9 mouse cellular contexts compared by ENCODE assay signal in genomic region chr16:94724747-94725211, GRCm38 (mm10).
A peak's percentile ranks its signal among the peaks of the same experiment; 100 is the strongest.
DNase-seq lines count a peak whose midpoint lies in the region; ATAC-seq and TF ChIP-seq lines count a peak whose summit lies in the region.
"Had no signal": no experiment of that assay in that cellular context is flagged by ENCODE, and none has a peak within 500 bp of the region (broad histone marks: within the 10 kb centered on the region; RNA-seq: fewer than 3 reads in every experiment).

No protein-coding gene starts in this region.

- no peaks in the 10 kb centered on the region for H3K27me3 ChIP-seq in heart, embryonic 11.5 days (ENCODE audit: control insufficient read depth, insufficient read depth, low read length)
- H3K27me3 ChIP-seq in forebrain, embryonic 12.5 days = no peaks in the 10 kb centered on the region; the same call in 1 of the 2 replicates
- no peaks in the 10 kb centered on the region for H3K27me3 ChIP-seq in intestine, postnatal 0 days (replicated peaks; ENCODE audit: control insufficient read depth, insufficient read depth, low read length)
- peaks cover 28% of the 10 kb centered on the region for H3K27me3 ChIP-seq in liver, embryonic 12.5 days (replicated peaks)
- H3K27me3 ChIP-seq in neural tube, embryonic 12.5 days (replicated peaks) = no peaks in the 10 kb centered on the region
- H3K27me3 ChIP-seq: Patski had no signal

- no peak for TF ChIP-seq CTCF in intestine, postnatal 0 days (IDR thresholded peaks at IDR 0.05; ENCODE audit: low read depth)

- peak overlapping the region; percentile 70 for H3K9ac ChIP-seq in heart, embryonic 11.5 days (ENCODE audit: low read depth, low read length)
- H3K9ac ChIP-seq in forebrain, embryonic 12.5 days = peak overlapping the region; percentile 57
- H3K9ac ChIP-seq in intestine, postnatal 0 days (ENCODE audit: low read depth, low read length) = no peak overlapping the region
- no peak overlapping the region for H3K9ac ChIP-seq in liver, embryonic 12.5 days
- H3K9ac ChIP-seq in neural tube, embryonic 12.5 days = peak overlapping the region; percentile 55

- peaks cover 9% of the 10 kb centered on the region for H3K4me1 ChIP-seq in heart, embryonic 11.5 days (ENCODE audit: control insufficient read depth, insufficient read depth, low read length)
- peaks cover 9% of the 10 kb centered on the region for H3K4me1 ChIP-seq in forebrain, embryonic 12.5 days
- no peaks in the 10 kb centered on the region for H3K4me1 ChIP-seq in intestine, postnatal 0 days (replicated peaks; ENCODE audit: control insufficient read depth, insufficient read depth, low read length)
- peaks cover 7% of the 10 kb centered on the region; the same call in 1 of the 2 replicates for H3K4me1 ChIP-seq in liver, embryonic 12.5 days
- peaks cover 6% of the 10 kb centered on the region for H3K4me1 ChIP-seq in neural tube, embryonic 12.5 days

- peak overlapping the region; percentile 43 for H3K4me3 ChIP-seq in heart, embryonic 11.5 days (ENCODE audit: low read depth, low read length)
- H3K4me3 ChIP-seq in forebrain, embryonic 12.5 days (replicated peaks) = peak overlapping the region; percentile 53
- peak overlapping the region; percentile 40 for H3K4me3 ChIP-seq in intestine, postnatal 0 days (ENCODE audit: low read depth, low read length)
- H3K4me3 ChIP-seq in liver, embryonic 12.5 days = peak overlapping the region; percentile 46
- peak overlapping the region; percentile 52 for H3K4me3 ChIP-seq in neural tube, embryonic 12.5 days

- DNase-seq in heart, adult 9 months (ENCODE audit: low spot score in 2 of 2) = no peak
- peak; percentile 86 for DNase-seq in brain, adult 2 months (ENCODE audit: low read depth, low spot score)
- no peak for DNase-seq in gastrocnemius, postnatal 14 days

- WGBS in heart, embryonic 11.5 days (ENCODE audit: insufficient replicate concordance) = 4% methylated on average over 18 of the region's 18 CpGs
- under 1% methylated on average over 18 of the region's 18 CpGs for WGBS in forebrain, embryonic 12.5 days
- under 1% methylated on average over 18 of the region's 18 CpGs for WGBS in intestine, postnatal 0 days
- 6% methylated on average over 18 of the region's 18 CpGs for WGBS in liver, embryonic 12.5 days (ENCODE audit: insufficient replicate concordance)
- WGBS in neural tube, embryonic 12.5 days = 4% methylated on average over 18 of the region's 18 CpGs

- H3K27ac ChIP-seq in heart, embryonic 11.5 days (ENCODE audit: low read depth, low read length) = peak overlapping the region; percentile 72
- peak overlapping the region; percentile 80; the same call in 1 of the 2 replicates for H3K27ac ChIP-seq in forebrain, embryonic 12.5 days
- no peak overlapping the region for H3K27ac ChIP-seq in intestine, postnatal 0 days (ENCODE audit: low read depth, low read length)
- no peak overlapping the region for H3K27ac ChIP-seq in liver, embryonic 12.5 days
- H3K27ac ChIP-seq in neural tube, embryonic 12.5 days = 0 out of 2 replicates have a peak overlapping the region, but pooled peaks have one; percentile 38

- no peaks in the 10 kb centered on the region for H3K9me3 ChIP-seq in heart, embryonic 11.5 days (replicated peaks; ENCODE audit: control insufficient read depth, low read length)
- 0 out of 2 replicates have a peak, but pooled peaks cover 7% of the 10 kb centered on the region for H3K9me3 ChIP-seq in forebrain, embryonic 12.5 days
- no peaks in the 10 kb centered on the region for H3K9me3 ChIP-seq in intestine, postnatal 0 days (ENCODE audit: control insufficient read depth)
- H3K9me3 ChIP-seq in liver, embryonic 12.5 days (replicated peaks) = 0 out of 2 replicates have a peak, but pooled peaks cover 4% of the 10 kb centered on the region
- no peaks in the 10 kb centered on the region; the same call in 1 of the 2 replicates for H3K9me3 ChIP-seq in neural tube, embryonic 12.5 days

- intact Hi-C loops in gastrocnemius, postnatal 14 days (cut with DNase I; ENCODE audit: low total_unique reads) = no loop called here

- peak overlapping the region; percentile 79 for H3K4me2 ChIP-seq in heart, embryonic 11.5 days
- peak overlapping the region; percentile 88 for H3K4me2 ChIP-seq in forebrain, embryonic 12.5 days
- peak overlapping the region; percentile 71 for H3K4me2 ChIP-seq in intestine, postnatal 0 days (replicated peaks; ENCODE audit: low read depth)
- H3K4me2 ChIP-seq in liver, embryonic 12.5 days = peak overlapping the region; percentile 64
- peak overlapping the region; percentile 85 for H3K4me2 ChIP-seq in neural tube, embryonic 12.5 days (replicated peaks)

- no peak for ATAC-seq in heart, embryonic 11.5 days (replicated peaks; ENCODE audit: insufficient number of reproducible peaks, low FRiP score, low TSS enrichment)
- ATAC-seq in forebrain, embryonic 12.5 days (ENCODE audit: low FRiP score) = peak; percentile 45
- no peak for ATAC-seq in intestine, postnatal 0 days
- ATAC-seq in liver, embryonic 12.5 days = no peak
- ATAC-seq in neural tube, embryonic 12.5 days (ENCODE audit: low FRiP score, low read depth) = peak; percentile 38

- no peaks in the 10 kb centered on the region for H3K36me3 ChIP-seq in heart, embryonic 11.5 days (ENCODE audit: control insufficient read depth, insufficient read depth, low read length)
- H3K36me3 ChIP-seq in forebrain, embryonic 12.5 days (replicated peaks) = no peaks in the 10 kb centered on the region
- no peaks in the 10 kb centered on the region for H3K36me3 ChIP-seq in intestine, postnatal 0 days (ENCODE audit: control insufficient read depth, insufficient read depth)
- H3K36me3 ChIP-seq in liver, embryonic 12.5 days = no peaks in the 10 kb centered on the region
- no peaks in the 10 kb centered on the region for H3K36me3 ChIP-seq in neural tube, embryonic 12.5 days

Comparison
In these comparisons a context has a peak if more than half of its experiments do, and no peak if none do; other contexts are left out.
1. ATAC-seq: peak in forebrain, embryonic 12.5 days (single experiment) and neural tube, embryonic 12.5 days (single experiment); none in heart, embryonic 11.5 days (single experiment), intestine, postnatal 0 days (single experiment) and liver, embryonic 12.5 days (single experiment).
2. H3K27ac ChIP-seq: peak in heart, embryonic 11.5 days (single experiment), forebrain, embryonic 12.5 days (single experiment) and neural tube, embryonic 12.5 days (single experiment); none in intestine, postnatal 0 days (single experiment) and liver, embryonic 12.5 days (single experiment).
3. H3K9ac ChIP-seq: peak in heart, embryonic 11.5 days (single experiment), forebrain, embryonic 12.5 days (single experiment) and neural tube, embryonic 12.5 days (single experiment); none in intestine, postnatal 0 days (single experiment) and liver, embryonic 12.5 days (single experiment).
4. Peak in every context shown above with its lines, with median percentiles within 50 percentile points of each other: H3K4me2 ChIP-seq and H3K4me3 ChIP-seq.